Mouse (Mus musculus) inflammation-experienced regulatory T-cells, adult 16 weeks (primary cell): ENCODE measurements around the gene Rgs10. TPM values are rescaled to one million over a fixed set of nuclear protein-coding genes. Genes with fewer than 3 reads are reported as not detected.

Source experiments
- polyA plus RNA-seq: library from polyadenylated mRNA; unstranded; fragments of 100-300 nt; shearing (Covaris generic); gene quantifications from one replicate; pipeline ENCODE4 v1.2.1, GENCODE M21; 2017

Rgs10 gene
- 329 TPM for polyA plus RNA-seq

GRCm38 (mm10) chr7:128417930-128418779 lies at the start of gene Rgs10:
Gene Rgs10, minus strand, starts transcription at chr7:128418758.

GRCm38 (mm10) chr7:128461285-128462215 lies 43.0 kb upstream of the Rgs10 start, which contains the start of gene Tial1:
Gene Tial1, minus strand, starts transcription at chr7:128461717.

Other genes starting within 250 kb of the Rgs10 start
- not detected for gene Cox6a2, start 212.4 kb downstream of the Rgs10 start, polyA plus RNA-seq
- gene Armc5, start 181.4 kb downstream of the Rgs10 start, polyA plus RNA-seq: 12.7 TPM
- gene 9130023H24Rik, start 180.7 kb downstream of the Rgs10 start, polyA plus RNA-seq: 2.6 TPM
- gene Tgfb1i1, start 171.9 kb downstream of the Rgs10 start, polyA plus RNA-seq: 0.88 TPM
- 0.33 TPM for gene Slc5a2, start 153.1 kb downstream of the Rgs10 start, polyA plus RNA-seq
- 22.5 TPM for gene BC017158, start 120.6 kb downstream of the Rgs10 start, polyA plus RNA-seq
- gene Tial1, start 43.0 kb upstream of the Rgs10 start, polyA plus RNA-seq: 47.6 TPM
- gene Bag3, start 104.9 kb upstream of the Rgs10 start, polyA plus RNA-seq: 15.9 TPM
- 79.6 TPM for gene Inpp5f, start 192.6 kb upstream of the Rgs10 start, polyA plus RNA-seq